Mouse (Mus musculus) adrenal gland, postnatal 10 days (tissue): ENCODE results near the gene Rnft2. TPM values are rescaled to one million over a fixed set of nuclear protein-coding genes. Genes with fewer than 3 reads are reported as not detected.

Source experiments
- DNase-seq: peaks from one replicate; pipeline ENCODE4 v3.0.0; 2021; ENCODE audit warnings: mixed read lengths
- total RNA-seq, 2 experiments: library from RNA; stranded (reverse); gene quantifications; 2 replicates each; pipeline ENCODE4 v1.2.3; 2021

The Rnft2 gene
- total RNA-seq, 2 experiments from 2014 or later = 4.0 to 5.5 TPM

GRCm38 (mm10) chr5:118172078-118172723, 72.7 kb downstream of the Rnft2 start:
- DNase-seq = no peak

GRCm38 (mm10) chr5:118171665-118172064, 73.3 kb downstream of the Rnft2 start:
- DNase-seq = no peak

GRCm38 (mm10) chr5:118170888-118171529, 73.9 kb downstream of the Rnft2 start:
- peak; percentile 41 for DNase-seq

- DNase-seq = peak; percentile 39
These were observed 75.4 kb downstream of the Rnft2 start for GRCm38 (mm10) chr5:118169222-118170221.

GRCm38 (mm10) chr5:118167561-118167995, 77.3 kb downstream of the Rnft2 start:
- peak; percentile 32 for DNase-seq

- DNase-seq = no peak
These were observed 79.5 kb downstream of the Rnft2 start for GRCm38 (mm10) chr5:118165462-118165861.

GRCm38 (mm10) chr5:118164581-118164980, 80.3 kb downstream of the Rnft2 start, which contains the start of gene Hrk:
TSS of gene Hrk (plus strand) at chr5:118164648.
- DNase-seq = no peak

- DNase-seq = no peak
These were observed 84.2 kb downstream of the Rnft2 start for GRCm38 (mm10) chr5:118160691-118161090.

- no peak for DNase-seq
These were observed 87.9 kb downstream of the Rnft2 start for GRCm38 (mm10) chr5:118156976-118157375.

GRCm38 (mm10) chr5:118155565-118155947, 89.4 kb downstream of the Rnft2 start:
- no peak for DNase-seq

- DNase-seq = peak; percentile 94
These were observed 89.9 kb downstream of the Rnft2 start, which contains the start of gene Fbxw8 for GRCm38 (mm10) chr5:118154839-118155564. TSS of gene Fbxw8 (minus strand) at chr5:118155464.

- DNase-seq = no peak
These were observed 95.2 kb downstream of the Rnft2 start for GRCm38 (mm10) chr5:118149711-118150110.

GRCm38 (mm10) chr5:118147264-118147663, 97.7 kb downstream of the Rnft2 start:
- no peak for DNase-seq

GRCm38 (mm10) chr5:118145999-118146679, 98.8 kb downstream of the Rnft2 start:
- DNase-seq = no peak

- no peak for DNase-seq
These were observed 99.5 kb downstream of the Rnft2 start for GRCm38 (mm10) chr5:118145458-118145857.

- no peak for DNase-seq
These were observed 100.1 kb downstream of the Rnft2 start for GRCm38 (mm10) chr5:118144770-118145169.

GRCm38 (mm10) chr5:118144327-118144726, 100.6 kb downstream of the Rnft2 start:
- no peak for DNase-seq

GRCm38 (mm10) chr5:118143211-118144026, 101.5 kb downstream of the Rnft2 start:
- peak; percentile 25 for DNase-seq

- no peak for DNase-seq
These were observed 102.4 kb downstream of the Rnft2 start for GRCm38 (mm10) chr5:118142471-118142870.
